Mouse (Mus musculus): ENCODE data around the gene Eps15l1. TPM values are rescaled to one million over a fixed set of nuclear protein-coding genes. Genes with fewer than 3 reads are reported as not detected.

Eps15l1 gene
- total RNA-seq, 2 experiments from 2014 or later, result 41.6 to 51.1 TPM

GRCm38 (mm10) chr8:72320803-72321583 lies 100.3 kb downstream of the Eps15l1 start:
- no peak for DNase-seq (ENCODE audit: low spot score in 2 of 2)

- no peak for DNase-seq (ENCODE audit: low spot score in 2 of 2)
These were observed 101.1 kb downstream of the Eps15l1 start for GRCm38 (mm10) chr8:72319921-72320802.

GRCm38 (mm10) chr8:72319397-72319796 lies 101.9 kb downstream of the Eps15l1 start:
- DNase-seq (ENCODE audit: low spot score in 2 of 2), result peak; percentile 37 to 50

- DNase-seq (ENCODE audit: low spot score in 2 of 2), result peak; percentile 97 to 98
These were observed 102.4 kb downstream of the Eps15l1 start, which contains the start of gene Klf2 for GRCm38 (mm10) chr8:72318801-72319322. Gene Klf2 (plus strand): TSS chr8:72319033.

- no peak for DNase-seq (ENCODE audit: low spot score in 2 of 2)
These were observed 103.4 kb downstream of the Eps15l1 start for GRCm38 (mm10) chr8:72317741-72318301.

- no peak for DNase-seq (ENCODE audit: low spot score in 2 of 2)
These were observed 105.1 kb downstream of the Eps15l1 start for GRCm38 (mm10) chr8:72316053-72316695.

- DNase-seq (ENCODE audit: low spot score in 2 of 2), result no peak
These were observed 108.2 kb downstream of the Eps15l1 start for GRCm38 (mm10) chr8:72312926-72313518.

GRCm38 (mm10) chr8:72310849-72311506 lies 110.3 kb downstream of the Eps15l1 start:
- no peak for DNase-seq (ENCODE audit: low spot score in 2 of 2)

GRCm38 (mm10) chr8:72308276-72308675 lies 113.0 kb downstream of the Eps15l1 start:
- DNase-seq (ENCODE audit: low spot score in 2 of 2), result no peak

GRCm38 (mm10) chr8:72306913-72307312 lies 114.3 kb downstream of the Eps15l1 start:
- DNase-seq (ENCODE audit: low spot score in 2 of 2), result no peak

- DNase-seq (ENCODE audit: low spot score in 2 of 2), result no peak
These were observed 115.9 kb downstream of the Eps15l1 start, which contains the start of gene Gm10282 for GRCm38 (mm10) chr8:72305210-72305905. Gene Gm10282 (minus strand): TSS chr8:72305260.

- DNase-seq (ENCODE audit: low spot score in 2 of 2), result peak in 1 of 2 experiments; percentile 59
These were observed 117.6 kb downstream of the Eps15l1 start for GRCm38 (mm10) chr8:72303633-72304032.

- no peak for DNase-seq (ENCODE audit: low spot score in 2 of 2)
These were observed 118.2 kb downstream of the Eps15l1 start for GRCm38 (mm10) chr8:72302986-72303612.

GRCm38 (mm10) chr8:72301497-72301896 lies 119.8 kb downstream of the Eps15l1 start:
- no peak for DNase-seq (ENCODE audit: low spot score in 2 of 2)

GRCm38 (mm10) chr8:72300654-72301400 lies 120.4 kb downstream of the Eps15l1 start:
- DNase-seq (ENCODE audit: low spot score in 2 of 2), result no peak

- DNase-seq (ENCODE audit: low spot score in 2 of 2), result no peak
These were observed 122.3 kb downstream of the Eps15l1 start for GRCm38 (mm10) chr8:72298928-72299327.

GRCm38 (mm10) chr8:72296561-72296960 lies 124.7 kb downstream of the Eps15l1 start:
- no peak for DNase-seq (ENCODE audit: low spot score in 2 of 2)

- DNase-seq (ENCODE audit: low spot score in 2 of 2), result peak; percentile 84 to 92
These were observed 125.6 kb downstream of the Eps15l1 start for GRCm38 (mm10) chr8:72295679-72296078.
